Mouse (Mus musculus): ENCODE results near the gene C1ql4.

DNA sequence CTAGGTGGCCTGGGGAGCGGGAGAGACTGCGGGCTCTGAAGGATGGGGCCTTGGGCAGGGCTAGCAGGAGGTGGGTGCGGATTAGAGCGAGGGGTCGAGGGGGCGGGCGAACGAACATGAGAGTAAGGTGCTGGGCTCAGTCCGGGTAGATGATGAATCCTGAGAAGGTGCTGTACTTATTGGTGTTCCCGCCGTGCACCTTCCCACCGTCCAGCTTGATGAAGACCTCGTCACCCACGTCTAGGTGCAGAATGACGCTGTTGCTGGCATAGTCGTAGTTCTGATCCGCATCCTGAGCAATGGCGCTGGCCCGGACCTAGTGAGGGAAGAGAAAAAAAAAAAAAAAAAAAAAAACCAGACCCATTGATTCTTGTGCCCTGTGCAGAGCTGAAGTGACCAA is 3.0 kb downstream of the C1ql4 start:
- no peak for TF ChIP-seq CTCF (IDR thresholded peaks at IDR 0.05; ENCODE audit: control insufficient read depth, insufficient read depth, insufficient read length)
- no peak for TF ChIP-seq USF1 (IDR thresholded peaks at IDR 0.05; ENCODE audit: low read depth)
- TF ChIP-seq CEBPB (IDR thresholded peaks at IDR 0.05; ENCODE audit: low read depth) = no peak
- TF ChIP-seq MAX (IDR thresholded peaks at IDR 0.05) = no peak
- no peak for TF ChIP-seq FOSL1 (IDR thresholded peaks at IDR 0.05; ENCODE audit: insufficient read depth, low read length, poor library complexity, severe bottlenecking)

Measured in C2C12 (cell line).